Mouse (Mus musculus): ENCODE results near the gene Slc7a6os. TPM values are rescaled to one million over a fixed set of nuclear protein-coding genes. Genes with fewer than 3 reads are reported as not detected.

Slc7a6os gene
- polyA plus RNA-seq, 1 experiment = 16.5 TPM

DNA sequence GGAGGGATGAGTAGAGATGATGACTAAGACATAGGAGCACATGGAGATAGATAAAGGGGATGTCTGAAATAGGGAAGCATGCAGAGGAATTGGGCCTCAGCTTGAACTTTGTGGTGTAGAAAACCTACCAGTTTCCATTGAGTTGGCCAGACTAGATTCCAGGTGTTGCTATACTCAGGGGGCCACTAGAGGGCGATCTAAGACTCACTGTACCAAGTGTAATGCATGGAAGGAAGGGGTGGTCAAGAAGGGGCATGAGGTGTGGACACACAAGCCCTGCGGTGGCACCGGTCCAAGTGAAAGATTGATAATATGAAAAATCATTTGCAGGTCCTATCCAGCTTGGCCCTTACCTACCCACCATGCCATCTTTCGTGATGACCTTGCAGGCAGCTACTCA, 45.3 kb downstream of the Slc7a6os start:
- Histone ChIP-seq H3K4me3 (replicated peaks; ENCODE audit: extremely low read depth, low read depth, low read length) (no peak overlapping the region), H3K4me1 (ENCODE audit: control insufficient read depth, insufficient read depth, low read length) (peaks cover 4% of the 10 kb centered on the region; the same call in 1 of the 2 replicates)
- peak; percentile 74 for TF ChIP-seq CTCF (IDR thresholded peaks at IDR 0.05; ENCODE audit: insufficient read depth, low read length)
- no peak for TF ChIP-seq POLR2A (IDR thresholded peaks at IDR 0.05; ENCODE audit: borderline replicate concordance, extremely low read depth, low read depth, low read length)
- peak; percentile 75 for DNase-seq
- 38% methylated on average over 4 of the region's 4 CpGs for WGBS

DNA sequence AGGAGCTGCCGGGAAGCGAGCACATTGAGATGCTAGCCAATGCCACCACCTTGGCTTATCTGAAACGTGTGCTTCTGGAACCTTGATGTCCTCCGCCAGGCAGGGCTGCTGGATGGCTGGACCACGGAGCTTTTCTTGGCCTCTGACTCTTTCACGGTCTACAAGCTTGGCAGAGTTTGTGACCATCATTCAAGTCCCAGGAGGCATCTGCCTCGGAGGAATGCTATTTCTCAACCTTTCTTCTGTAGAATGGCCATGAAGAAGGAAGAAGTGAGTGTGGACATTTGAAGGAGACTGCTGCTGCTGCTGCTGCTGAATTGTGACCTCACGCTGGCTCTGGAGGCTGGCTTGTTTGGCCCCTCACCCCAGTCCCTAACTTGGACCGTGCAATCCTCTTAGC, 47.5 kb downstream of the Slc7a6os start:
- Histone ChIP-seq H3K4me1 (ENCODE audit: control insufficient read depth, insufficient read depth, low read length) (peaks cover 2% of the 10 kb centered on the region; the same call in 1 of the 2 replicates), H3K4me3 (replicated peaks; ENCODE audit: extremely low read depth, low read depth, low read length) (no peak overlapping the region)
- TF ChIP-seq POLR2A (IDR thresholded peaks at IDR 0.05; ENCODE audit: borderline replicate concordance, extremely low read depth, low read depth, low read length) = no peak
- TF ChIP-seq CTCF (IDR thresholded peaks at IDR 0.05; ENCODE audit: insufficient read depth, low read length) = no peak
- 82% methylated on average over 9 of the region's 9 CpGs for WGBS
- DNase-seq = no peak

DNA sequence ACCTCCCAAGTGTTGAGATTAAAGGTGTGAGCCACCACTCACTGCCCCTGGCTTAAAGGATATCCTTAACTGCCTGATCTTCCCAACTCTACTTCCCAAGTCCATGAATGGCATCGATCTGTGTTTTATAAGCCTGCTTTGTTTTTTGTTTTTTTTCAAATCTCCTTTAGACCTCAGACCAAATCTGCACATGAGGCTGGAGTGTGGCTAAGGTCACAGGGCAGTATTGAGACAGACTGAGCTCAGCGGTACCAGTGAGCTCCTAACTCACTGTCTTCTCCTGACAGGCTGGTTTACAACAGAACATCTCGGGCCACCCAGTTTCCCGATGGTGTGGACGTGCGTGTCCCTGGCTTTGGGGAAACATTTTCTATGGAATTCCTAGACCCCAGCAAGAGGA, 50.9 kb downstream of the Slc7a6os start:
- no peaks in the 10 kb centered on the region for H3K4me1 ChIP-seq (ENCODE audit: control insufficient read depth, insufficient read depth, low read length)
- no peak for DNase-seq
- TF ChIP-seq CTCF (IDR thresholded peaks at IDR 0.05; ENCODE audit: insufficient read depth, low read length) = no peak
- TF ChIP-seq POLR2A (IDR thresholded peaks at IDR 0.05; ENCODE audit: borderline replicate concordance, extremely low read depth, low read depth, low read length) = no peak
- no peak overlapping the region for H3K4me3 ChIP-seq (replicated peaks; ENCODE audit: extremely low read depth, low read depth, low read length)
- 92% methylated on average over 6 of the region's 6 CpGs for WGBS

DNA sequence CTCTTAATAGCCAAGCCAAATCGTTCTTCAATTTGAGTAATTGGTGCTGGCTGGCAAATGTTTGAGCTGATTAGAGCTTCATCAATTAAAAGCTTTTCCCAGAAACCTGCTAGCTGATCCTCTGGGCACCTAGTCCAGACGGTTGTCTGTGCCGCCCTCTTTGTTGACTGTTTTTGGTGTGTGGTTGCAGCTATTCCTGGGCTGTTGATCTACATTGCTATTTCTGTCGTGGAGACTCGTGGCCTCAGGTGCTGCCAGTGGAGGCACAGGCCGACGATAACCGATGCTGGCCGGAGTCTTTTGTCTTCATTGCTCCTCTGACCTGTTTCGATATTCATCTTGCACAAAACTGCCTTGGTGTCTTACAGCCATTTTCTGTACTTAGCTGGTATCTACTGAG, 52.4 kb downstream of the Slc7a6os start:
- no peak for TF ChIP-seq CTCF (IDR thresholded peaks at IDR 0.05; ENCODE audit: insufficient read depth, low read length)
- TF ChIP-seq POLR2A (IDR thresholded peaks at IDR 0.05; ENCODE audit: borderline replicate concordance, extremely low read depth, low read depth, low read length) = no peak
- WGBS = 89% methylated on average over 10 of the region's 10 CpGs
- DNase-seq = no peak
- no peaks in the 10 kb centered on the region for H3K4me1 ChIP-seq (ENCODE audit: control insufficient read depth, insufficient read depth, low read length)
- H3K4me3 ChIP-seq (replicated peaks; ENCODE audit: extremely low read depth, low read depth, low read length) = no peak overlapping the region

DNA sequence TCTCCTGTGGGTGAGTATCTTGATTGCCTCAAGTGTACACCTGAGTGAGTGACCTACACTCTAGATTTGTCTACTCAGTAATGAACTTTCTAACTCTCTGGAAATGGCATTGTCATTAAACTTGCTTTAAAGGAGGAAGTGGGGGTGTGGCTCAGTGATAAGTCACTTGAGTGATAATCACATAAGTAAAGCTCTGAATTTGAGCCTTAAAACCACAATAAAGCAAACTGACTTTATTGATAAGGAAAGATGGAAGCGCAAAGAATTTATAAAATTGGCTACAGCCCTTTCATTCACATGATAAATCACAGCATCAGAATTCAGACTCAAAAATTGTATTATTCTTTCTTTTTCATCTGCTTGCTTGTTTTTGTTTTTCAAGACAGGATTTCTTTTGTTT, 53.3 kb downstream of the Slc7a6os start:
- H3K4me3 ChIP-seq (replicated peaks; ENCODE audit: extremely low read depth, low read depth, low read length) = no peak overlapping the region
- 98% methylated on average over 1 of the region's 1 CpGs for WGBS
- TF ChIP-seq POLR2A (IDR thresholded peaks at IDR 0.05; ENCODE audit: borderline replicate concordance, extremely low read depth, low read depth, low read length) (no peak), CTCF (IDR thresholded peaks at IDR 0.05; ENCODE audit: insufficient read depth, low read length) (no peak)

DNA sequence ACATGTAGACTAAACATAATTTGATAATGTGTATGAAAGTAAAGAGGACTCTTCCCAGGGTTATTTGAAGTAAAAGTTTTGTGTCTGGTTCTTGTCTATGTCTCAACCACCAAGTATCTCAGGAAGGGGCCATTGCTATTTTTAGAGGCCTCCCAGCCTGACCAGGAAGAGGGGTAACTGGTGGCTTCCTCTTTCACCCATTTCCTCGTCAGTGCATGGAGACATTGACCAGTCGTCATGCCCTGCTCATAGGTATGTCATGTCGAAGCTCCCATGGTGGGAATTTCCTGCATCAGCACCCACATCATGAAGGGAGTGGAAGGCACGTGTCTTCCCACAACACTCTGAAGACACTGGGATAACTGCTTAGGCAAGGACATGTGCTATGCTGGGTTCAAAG, 57.9 kb downstream of the Slc7a6os start:
- WGBS = 50% methylated on average over 4 of the region's 4 CpGs
- DNase-seq = no peak
- Histone ChIP-seq H3K4me3 (replicated peaks; ENCODE audit: extremely low read depth, low read depth, low read length) (no peak overlapping the region), H3K4me1 (ENCODE audit: control insufficient read depth, insufficient read depth, low read length) (0 out of 2 replicates have a peak, but pooled peaks cover 2% of the 10 kb centered on the region)
- TF ChIP-seq CTCF (IDR thresholded peaks at IDR 0.05; ENCODE audit: insufficient read depth, low read length) (no peak), POLR2A (IDR thresholded peaks at IDR 0.05; ENCODE audit: borderline replicate concordance, extremely low read depth, low read depth, low read length) (no peak)

More for the DNA sequence above, 53.3 kb downstream of the Slc7a6os start:
- no peaks in the 10 kb centered on the region for H3K4me1 ChIP-seq (ENCODE audit: control insufficient read depth, insufficient read depth, low read length)
- DNase-seq = no peak

DNA sequence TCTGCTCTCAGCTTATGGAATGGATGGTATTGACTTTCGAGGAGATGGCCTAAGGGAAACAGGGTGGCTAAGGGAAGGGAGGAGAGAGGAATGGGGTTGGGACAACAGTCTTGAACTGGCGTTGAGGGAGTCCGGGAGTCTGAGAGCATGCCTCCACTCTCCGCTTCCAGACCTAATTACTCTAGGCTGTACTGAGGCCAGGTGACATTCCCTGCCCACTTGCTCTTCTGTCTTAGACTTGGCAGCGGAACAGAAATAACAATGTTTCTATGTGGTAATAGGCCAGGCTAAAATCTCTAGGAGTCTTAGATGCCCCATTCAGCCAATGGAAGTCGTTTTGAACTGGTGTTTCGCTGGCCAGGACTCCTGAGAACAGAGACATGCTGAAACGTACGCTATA, 59.7 kb downstream of the Slc7a6os start:
- TF ChIP-seq CTCF (IDR thresholded peaks at IDR 0.05; ENCODE audit: insufficient read depth, low read length) (no peak), POLR2A (IDR thresholded peaks at IDR 0.05; ENCODE audit: borderline replicate concordance, extremely low read depth, low read depth, low read length) (no peak)
- Histone ChIP-seq H3K4me1 (ENCODE audit: control insufficient read depth, insufficient read depth, low read length) (0 out of 2 replicates have a peak, but pooled peaks cover 2% of the 10 kb centered on the region), H3K4me3 (replicated peaks; ENCODE audit: extremely low read depth, low read depth, low read length) (peak overlapping the region; percentile 70)
- no peak for DNase-seq
- 48% methylated on average over 9 of the region's 9 CpGs for WGBS

Other genes with a start within 250 kb of the Slc7a6os start
- gene Slc12a4, start 244.8 kb downstream of the Slc7a6os start, polyA plus RNA-seq (2012; rRNA removed) = 84.3 and 96.8 TPM in 2 replicates
- 0.30 and 0.55 TPM in 2 replicates for gene Dpep3, start 231.5 kb downstream of the Slc7a6os start, polyA plus RNA-seq (2012; rRNA removed)
- 5.5 and 10.3 TPM in 2 replicates for gene Dus2, start 219.6 kb downstream of the Slc7a6os start, polyA plus RNA-seq (2012; rRNA removed)
- gene Dpep2nb, start 205.0 kb downstream of the Slc7a6os start, polyA plus RNA-seq (2012; rRNA removed) = not detected in 2 replicates
- gene Ddx28, start 199.1 kb downstream of the Slc7a6os start, polyA plus RNA-seq (2012; rRNA removed) = 6.5 and 6.7 TPM in 2 replicates
- gene Nfatc3, start 152.1 kb downstream of the Slc7a6os start, polyA plus RNA-seq (2012; rRNA removed) = 17.7 and 19.9 TPM in 2 replicates
- 40.1 and 47.0 TPM in 2 replicates for gene Esrp2, start 74.0 kb downstream of the Slc7a6os start, polyA plus RNA-seq (2012; rRNA removed)
- gene Pla2g15, start 60.5 kb downstream of the Slc7a6os start, polyA plus RNA-seq (2012; rRNA removed) = 24.8 and 28.3 TPM in 2 replicates
- gene Slc7a6, start 42.1 kb downstream of the Slc7a6os start, polyA plus RNA-seq (2012; rRNA removed) = 16.5 and 17.3 TPM in 2 replicates
- 14.2 and 17.0 TPM in 2 replicates for gene Prmt7, start within 50 bp of the Slc7a6os start, polyA plus RNA-seq (2012; rRNA removed)
- 3.3 and 7.6 TPM in 2 replicates for gene Smpd3, start 127.1 kb upstream of the Slc7a6os start, polyA plus RNA-seq (2012; rRNA removed)
- gene Zfp90, start 204.4 kb upstream of the Slc7a6os start, polyA plus RNA-seq (2012; rRNA removed) = 1.7 and 2.7 TPM in 2 replicates